Mouse (Mus musculus): ENCODE measurements around the gene Pcyt1a.

GRCm38 (mm10) chr16:32511338-32511734, 80.6 kb downstream of the Pcyt1a start:
- no peak for TF ChIP-seq TAL1 (IDR thresholded peaks at IDR 0.05; ENCODE audit: low read length)
- no peak for TF ChIP-seq GATA1 (IDR thresholded peaks at IDR 0.05; ENCODE audit: low read length)

Measured in erythroblast, embryonic 14.5 days (primary cell).